Mouse (Mus musculus) midbrain, embryonic 14.5 days (tissue): ENCODE data around the gene Wbp2. TPM values are rescaled to one million over a fixed set of nuclear protein-coding genes. Genes with fewer than 3 reads are reported as not detected.

Experiments used
- ATAC-seq: fragments of 200-750 bp; cut with Nextera tagmentation; 2 replicates; pipeline ENCODE4 v1.8.0; 2017; ENCODE audit warnings: moderate number of reproducible peaks, moderate library complexity; ENCODE audit not compliant: low FRiP score, low TSS enrichment
- DNase-seq: peaks from one replicate; pipeline ENCODE4 v3.0.0-alpha.2; 2015
- H3K27ac ChIP-seq: fragments of 300-500 bp; sonication (generic); replicated peaks from 2 replicates; pipeline ENCODE4 v1.5.1; 2014; ENCODE audit warnings: mild to moderate bottlenecking, low read depth, low read length, moderate library complexity
- H3K27me3 ChIP-seq: fragments of 300-500 bp; sonication (generic); 2 replicates; pipeline ENCODE4 v1.6.1; 2014; ENCODE audit warnings: low read length, control low read depth, mixed read lengths; ENCODE audit not compliant: control insufficient read depth, insufficient read depth
- H3K36me3 ChIP-seq: fragments of 300-500 bp; sonication (generic); 2 replicates; pipeline ENCODE4 v1.6.1; 2014; ENCODE audit warnings: low read length, control low read depth; ENCODE audit not compliant: control insufficient read depth, insufficient read depth
- H3K4me1 ChIP-seq: fragments of 300-500 bp; sonication (generic); 2 replicates; pipeline ENCODE4 v1.6.1; 2014; ENCODE audit warnings: mild to moderate bottlenecking, antibody characterized with exemption, low read length, control low read depth; ENCODE audit not compliant: control insufficient read depth, insufficient read depth
- H3K4me2 ChIP-seq: fragments of 300-500 bp; sonication (generic); 2 replicates; pipeline ENCODE4 v1.6.1; 2014; ENCODE audit warnings: mild to moderate bottlenecking, low read length, moderate library complexity
- H3K4me3 ChIP-seq: fragments of 300-500 bp; sonication (generic); replicated peaks from 2 replicates; pipeline ENCODE4 v1.5.1; 2014; ENCODE audit warnings: low read depth, low read length
- H3K9ac ChIP-seq: fragments of 300-500 bp; sonication (generic); replicated peaks from 2 replicates; pipeline ENCODE4 v1.6.1; 2014; ENCODE audit warnings: mild to moderate bottlenecking, low read length, moderate library complexity
- H3K9me3 ChIP-seq: fragments of 300-500 bp; sonication (generic); 2 replicates; pipeline ENCODE4 v1.6.1; 2016; ENCODE audit warnings: low read length, control low read depth, mixed read lengths; ENCODE audit not compliant: control insufficient read depth
- WGBS: fragments of 180-500 bp; shearing (Covaris S2); extraction: QIAGEN DNeasy Blood & Tissue Kit; methylation state at CpG from one replicate; pipeline ENCODE4 v1.1.7; 2014; 5-methylcytosine and 5-hydroxymethylcytosine counted together
- polyA plus RNA-seq: library from polyadenylated mRNA; unstranded; fragments of >200 nt; fragmentation: Nextera tagmentation; extraction: Ambion mirVana; gene quantifications from 2 replicates; pipeline ENCODE4 v1.2.1, GENCODE M21; 2014

Wbp2 gene
- polyA plus RNA-seq, 1 experiment from 2014 or later, result 160 TPM

DNA sequence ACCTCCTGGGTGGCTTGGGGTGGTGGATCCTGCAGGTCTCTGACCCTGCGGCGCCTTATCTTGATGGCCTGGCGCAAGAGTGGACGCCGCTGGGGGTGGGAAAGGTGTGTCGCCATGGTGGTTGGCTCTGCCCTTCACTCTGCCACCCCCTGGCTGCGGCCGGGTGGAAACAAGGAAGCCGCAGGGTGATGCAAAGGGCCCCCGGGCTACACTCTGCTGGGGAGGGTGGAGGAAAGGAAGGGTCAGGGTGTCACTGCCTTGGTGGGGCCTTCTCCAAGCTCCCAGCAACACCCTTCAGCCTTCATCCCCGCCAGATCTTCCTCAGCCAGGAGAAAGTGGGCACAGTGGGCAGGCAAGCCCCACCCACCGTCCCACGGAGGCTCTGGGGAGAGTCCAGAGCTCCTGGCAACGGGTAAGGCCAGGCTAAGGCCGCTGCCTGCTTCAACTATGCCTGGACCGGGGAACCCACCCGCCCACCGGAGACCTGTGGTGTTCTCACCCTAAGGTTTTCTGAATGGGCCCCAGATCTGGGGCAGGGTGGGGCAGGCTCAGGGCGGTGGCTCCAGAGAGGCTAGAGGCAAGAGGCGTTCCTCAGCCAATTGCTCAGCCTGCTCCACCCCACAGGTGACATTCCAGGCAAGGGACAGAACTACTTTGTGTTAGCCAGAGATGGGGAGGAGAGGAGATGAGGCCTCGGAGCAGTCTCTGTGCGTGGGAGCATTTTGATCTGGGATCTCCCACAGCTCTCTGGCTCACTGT is 9.2 kb downstream of the Wbp2 start, which contains the start of gene Unc13d:
TSS of gene Unc13d (minus strand) at position 516 of the 759 bp plus-strand sequence.
- 0 out of 2 replicates have a peak, but pooled peaks have one; percentile 14 for ATAC-seq
- H3K4me1 ChIP-seq, result no peaks in the 10 kb centered on the region
- H3K4me3 ChIP-seq, result peak within 1 kb of the TSS; percentile 19
- H3K9ac ChIP-seq, result peak within 1 kb of the TSS; percentile 47
- WGBS, result 67% methylated on average over 22 of the region's 22 CpGs
- H3K27ac ChIP-seq, result peak within 1 kb of the TSS; percentile 14; the same call in 1 of the 2 replicates
- peaks cover 41% of the 10 kb centered on the region for H3K36me3 ChIP-seq
- H3K27me3 ChIP-seq, result no peaks in the 10 kb centered on the region
- H3K4me2 ChIP-seq, result peak within 1 kb of the TSS; percentile 51
- no peak for DNase-seq
- H3K9me3 ChIP-seq, result no peaks in the 10 kb centered on the region

DNA sequence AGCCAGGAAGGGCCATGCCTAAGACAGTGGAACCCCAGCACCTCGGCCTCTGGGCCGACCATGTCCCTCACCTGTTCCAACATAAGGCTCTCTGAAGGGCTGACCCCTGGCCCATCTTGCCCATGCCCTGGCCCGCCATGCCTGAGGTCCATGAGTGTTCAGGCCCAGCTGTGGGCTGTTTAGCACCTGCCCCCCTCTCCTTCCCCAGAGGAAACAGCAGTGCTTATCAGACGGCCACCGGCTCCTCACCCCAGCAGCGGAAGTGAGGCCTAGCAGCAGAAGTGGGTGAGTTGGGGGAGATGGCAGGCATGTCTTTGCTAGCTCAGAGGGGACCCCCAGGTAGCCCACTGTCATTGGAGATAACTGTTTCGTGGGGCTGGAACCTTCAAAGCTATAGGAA is 10.0 kb downstream of the Wbp2 start:
- Histone ChIP-seq H3K27ac (no peak overlapping the region), H3K9me3 (no peaks in the 10 kb centered on the region), H3K9ac (no peak overlapping the region), H3K27me3 (no peaks in the 10 kb centered on the region), H3K4me3 (no peak overlapping the region), H3K36me3 (peaks cover 33% of the 10 kb centered on the region), H3K4me1 (no peaks in the 10 kb centered on the region), H3K4me2 (no peak overlapping the region)
- 93% methylated on average over 7 of the region's 7 CpGs for WGBS
- DNase-seq, result no peak
- ATAC-seq, result no peak

DNA sequence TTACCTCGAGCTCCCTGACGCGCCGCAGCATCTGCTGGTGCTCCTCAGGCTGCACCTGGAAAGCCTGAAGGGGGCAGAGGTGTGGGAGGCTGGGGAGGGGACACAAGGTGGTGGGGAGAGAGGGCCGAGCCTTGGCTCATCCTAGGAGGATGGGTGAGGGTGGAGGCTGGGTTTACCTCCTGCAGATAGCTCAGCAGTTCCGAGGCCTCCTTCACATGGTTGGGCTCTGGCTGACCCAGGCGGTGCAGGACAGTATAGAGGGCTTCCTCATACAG is 10.6 kb downstream of the Wbp2 start:
- Histone ChIP-seq H3K4me1 (no peaks in the 10 kb centered on the region), H3K9me3 (no peaks in the 10 kb centered on the region), H3K9ac (no peak overlapping the region), H3K36me3 (peaks cover 27% of the 10 kb centered on the region), H3K4me2 (no peak overlapping the region), H3K27me3 (no peaks in the 10 kb centered on the region), H3K27ac (no peak overlapping the region), H3K4me3 (no peak overlapping the region)
- DNase-seq, result no peak
- ATAC-seq, result no peak
- WGBS, result 73% methylated on average over 7 of the region's 7 CpGs

DNA sequence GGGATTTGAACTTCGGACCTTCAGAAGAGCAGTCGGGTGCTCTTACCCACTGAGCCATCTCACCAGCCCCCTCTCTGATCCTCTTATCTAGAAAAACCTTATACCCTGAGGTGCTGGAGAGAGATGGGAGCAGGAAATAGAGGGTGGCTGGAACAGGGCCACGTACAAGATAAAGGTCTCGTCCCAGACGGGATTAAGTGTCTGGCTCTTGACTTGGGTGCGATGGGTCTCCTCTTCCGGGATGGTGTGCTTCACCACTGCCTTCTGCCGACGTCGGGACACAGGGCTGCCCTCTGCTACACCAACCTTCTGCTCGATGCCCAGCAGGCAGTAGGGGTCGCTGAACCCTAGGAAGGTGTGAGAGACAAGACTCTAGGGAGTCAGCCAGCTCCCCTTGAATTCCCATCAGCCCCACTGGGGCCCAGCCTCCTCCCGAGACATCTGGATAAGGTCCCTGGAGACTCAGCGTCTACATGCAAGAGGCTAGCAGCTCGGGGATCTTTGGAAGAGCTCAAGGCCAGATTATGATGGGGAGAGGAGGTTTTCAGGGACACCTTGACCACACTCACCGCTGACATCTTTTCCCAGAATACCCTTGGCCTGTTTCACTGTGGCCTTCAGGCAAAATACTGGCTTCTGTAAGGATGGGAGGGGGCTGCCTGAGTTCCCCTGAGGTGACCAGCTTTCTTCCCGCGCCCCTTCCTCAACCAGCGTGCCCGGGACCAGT is 11.1 kb downstream of the Wbp2 start:
- no peak overlapping the region for H3K4me3 ChIP-seq
- no peak overlapping the region for H3K27ac ChIP-seq
- WGBS, result 63% methylated on average over 20 of the region's 20 CpGs
- no peak overlapping the region for H3K9ac ChIP-seq
- no peaks in the 10 kb centered on the region for H3K27me3 ChIP-seq
- DNase-seq (no peak), ATAC-seq (no peak)
- peaks cover 22% of the 10 kb centered on the region for H3K36me3 ChIP-seq
- H3K4me1 ChIP-seq, result no peaks in the 10 kb centered on the region
- no peaks in the 10 kb centered on the region for H3K9me3 ChIP-seq
- H3K4me2 ChIP-seq, result no peak overlapping the region

DNA sequence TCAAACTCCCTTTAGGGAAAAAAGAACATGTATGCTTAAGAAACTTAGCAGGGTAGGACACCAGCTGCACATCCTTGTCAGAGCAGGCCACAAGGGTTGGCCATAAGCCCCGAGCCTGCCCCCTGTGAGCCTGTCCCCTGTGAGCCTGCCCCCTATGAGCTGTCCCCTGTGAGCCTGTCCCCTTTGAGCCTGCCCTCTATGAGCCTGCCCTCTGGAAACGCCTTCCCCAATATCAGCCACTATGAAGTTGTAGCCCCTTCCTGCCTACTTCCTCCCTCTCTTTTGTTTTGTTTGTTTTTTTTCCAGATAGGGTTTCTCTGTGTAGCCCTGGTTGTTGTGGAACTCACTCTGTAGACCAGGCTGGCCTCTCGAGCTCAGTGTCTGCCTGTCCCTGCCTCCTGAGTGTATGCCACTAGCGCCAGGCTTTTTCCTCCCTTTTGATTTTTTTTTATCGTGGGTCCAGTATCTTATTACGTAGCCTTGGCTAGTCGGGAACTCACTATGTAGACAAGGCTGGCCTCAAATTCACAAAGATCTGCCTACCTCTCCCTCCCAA is 12.3 kb downstream of the Wbp2 start:
- 70% methylated on average over 7 of the region's 7 CpGs for WGBS
- Histone ChIP-seq H3K27me3 (no peaks in the 10 kb centered on the region), H3K4me3 (no peak overlapping the region), H3K36me3 (peaks cover 10% of the 10 kb centered on the region; the same call in 1 of the 2 replicates), H3K9me3 (no peaks in the 10 kb centered on the region), H3K27ac (no peak overlapping the region), H3K4me1 (no peaks in the 10 kb centered on the region), H3K9ac (no peak overlapping the region), H3K4me2 (no peak overlapping the region)
- ATAC-seq (no peak), DNase-seq (no peak)

DNA sequence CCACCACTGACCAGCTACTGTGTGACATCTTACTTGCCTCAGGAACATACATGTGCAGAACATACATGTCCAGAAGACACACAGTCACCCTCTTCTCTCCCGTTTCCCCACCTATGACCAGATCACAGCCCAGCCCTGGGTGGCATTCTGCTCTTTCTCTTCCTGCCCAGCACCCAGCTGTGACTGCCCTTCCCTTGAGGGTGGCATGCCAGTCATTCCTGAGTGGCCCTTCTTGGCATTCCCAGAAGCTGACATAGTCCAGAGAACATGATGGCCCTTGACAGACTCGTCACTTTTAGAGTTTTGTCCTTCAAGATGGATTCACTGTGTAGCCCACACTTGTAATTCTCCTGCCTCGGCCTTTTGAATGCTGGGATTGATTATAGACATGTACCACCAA is 14.2 kb downstream of the Wbp2 start:
- H3K9me3 ChIP-seq, result no peaks in the 10 kb centered on the region
- no peak overlapping the region for H3K27ac ChIP-seq
- 75% methylated on average over 3 of the region's 3 CpGs for WGBS
- no peak overlapping the region for H3K9ac ChIP-seq
- no peak overlapping the region for H3K4me2 ChIP-seq
- H3K36me3 ChIP-seq, result no peaks in the 10 kb centered on the region
- H3K4me3 ChIP-seq, result no peak overlapping the region
- H3K27me3 ChIP-seq, result no peaks in the 10 kb centered on the region
- DNase-seq (no peak), ATAC-seq (no peak)
- no peaks in the 10 kb centered on the region for H3K4me1 ChIP-seq

DNA sequence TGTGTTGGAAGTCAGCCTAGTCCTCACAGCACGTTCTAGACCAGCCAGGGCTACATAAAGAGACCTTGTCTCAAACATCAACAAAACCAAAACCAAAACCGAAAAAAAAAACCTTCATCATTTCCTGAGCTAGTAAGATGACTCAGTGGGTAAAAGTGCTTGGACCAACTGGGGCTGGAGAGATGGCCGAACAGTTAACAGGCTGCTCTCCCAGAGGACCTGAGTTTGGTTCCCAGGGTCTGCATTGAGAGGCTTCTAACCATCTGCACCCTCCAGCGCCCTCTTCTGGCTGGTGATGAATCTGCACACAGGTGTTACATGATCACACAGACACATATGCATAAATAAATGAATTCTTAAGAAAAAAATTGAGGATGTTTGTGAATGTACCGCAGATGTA is 15.3 kb downstream of the Wbp2 start:
- H3K36me3 ChIP-seq, result no peaks in the 10 kb centered on the region
- H3K27ac ChIP-seq, result no peak overlapping the region
- H3K4me1 ChIP-seq, result no peaks in the 10 kb centered on the region
- ATAC-seq (no peak), DNase-seq (no peak)
- H3K9me3 ChIP-seq, result no peaks in the 10 kb centered on the region
- no peak overlapping the region for H3K4me3 ChIP-seq
- no peak overlapping the region for H3K9ac ChIP-seq
- no peaks in the 10 kb centered on the region for H3K27me3 ChIP-seq
- H3K4me2 ChIP-seq, result no peak overlapping the region
- WGBS, result 73% methylated on average over 5 of the region's 5 CpGs

DNA sequence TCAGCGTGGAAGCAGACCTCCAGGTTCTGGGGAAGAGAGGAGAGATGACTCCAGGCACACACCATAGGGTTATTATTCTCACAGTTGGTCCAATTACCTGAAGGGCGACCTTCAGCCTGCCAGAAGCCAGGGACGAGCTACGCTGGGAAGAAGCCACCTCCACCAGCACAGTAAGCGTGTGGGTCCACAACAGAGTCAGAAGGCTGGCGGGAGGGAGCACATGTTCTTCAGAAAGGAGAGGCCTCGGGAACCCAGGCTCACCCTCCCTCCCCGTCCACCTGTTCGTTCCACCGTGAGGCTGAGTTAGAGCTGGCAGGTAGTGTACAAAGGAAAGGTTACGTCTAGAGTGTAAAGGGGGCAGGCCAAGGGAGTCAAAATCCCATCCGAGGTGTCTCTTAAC is 21.4 kb downstream of the Wbp2 start:
- peaks cover 15% of the 10 kb centered on the region for H3K36me3 ChIP-seq
- H3K27ac ChIP-seq, result no peak overlapping the region
- no peak overlapping the region for H3K4me3 ChIP-seq
- WGBS, result 90% methylated on average over 12 of the region's 12 CpGs
- ATAC-seq (no peak), DNase-seq (no peak)
- no peaks in the 10 kb centered on the region for H3K4me1 ChIP-seq
- no peak overlapping the region for H3K4me2 ChIP-seq
- no peaks in the 10 kb centered on the region for H3K27me3 ChIP-seq
- H3K9ac ChIP-seq, result no peak overlapping the region
- no peaks in the 10 kb centered on the region for H3K9me3 ChIP-seq
